Mouse (Mus musculus): ENCODE results near the gene Trappc1. TPM values are rescaled to one million over a fixed set of nuclear protein-coding genes. Genes with fewer than 3 reads are reported as not detected.
A peak's percentile ranks its signal among the peaks of the same experiment; 100 is the strongest.

Gene Trappc1
- polyA plus RNA-seq, 1 experiment, result 118 TPM

- TF ChIP-seq CTCF (IDR thresholded peaks at IDR 0.05; ENCODE audit: borderline replicate concordance, extremely low read depth, insufficient read depth, insufficient read length) (no peak), POLR2A (IDR thresholded peaks at IDR 0.05; ENCODE audit: borderline replicate concordance, extremely low read depth, insufficient read depth, insufficient read length, poor library complexity, severe bottlenecking) (no peak)
- DNase-seq (ENCODE audit: low read depth), result no peak
Observed at GRCm38 (mm10) chr11:69331152-69331551, 7.4 kb downstream of the Trappc1 start.

- TF ChIP-seq POLR2A (IDR thresholded peaks at IDR 0.05; ENCODE audit: borderline replicate concordance, extremely low read depth, insufficient read depth, insufficient read length, poor library complexity, severe bottlenecking) (peak; percentile 54; the same call in 1 of the 2 replicates), CTCF (IDR thresholded peaks at IDR 0.05; ENCODE audit: borderline replicate concordance, extremely low read depth, insufficient read depth, insufficient read length) (no peak)
- DNase-seq (ENCODE audit: low read depth), result peak; percentile 96
Observed at GRCm38 (mm10) chr11:69331929-69332405, 8.2 kb downstream of the Trappc1 start.

- no peak for DNase-seq (ENCODE audit: low read depth)
- TF ChIP-seq CTCF (IDR thresholded peaks at IDR 0.05; ENCODE audit: borderline replicate concordance, extremely low read depth, insufficient read depth, insufficient read length), result no peak
- no peak for TF ChIP-seq POLR2A (IDR thresholded peaks at IDR 0.05; ENCODE audit: borderline replicate concordance, extremely low read depth, insufficient read depth, insufficient read length, poor library complexity, severe bottlenecking)
Observed at GRCm38 (mm10) chr11:69332713-69333253, 9.0 kb downstream of the Trappc1 start.

DNA sequence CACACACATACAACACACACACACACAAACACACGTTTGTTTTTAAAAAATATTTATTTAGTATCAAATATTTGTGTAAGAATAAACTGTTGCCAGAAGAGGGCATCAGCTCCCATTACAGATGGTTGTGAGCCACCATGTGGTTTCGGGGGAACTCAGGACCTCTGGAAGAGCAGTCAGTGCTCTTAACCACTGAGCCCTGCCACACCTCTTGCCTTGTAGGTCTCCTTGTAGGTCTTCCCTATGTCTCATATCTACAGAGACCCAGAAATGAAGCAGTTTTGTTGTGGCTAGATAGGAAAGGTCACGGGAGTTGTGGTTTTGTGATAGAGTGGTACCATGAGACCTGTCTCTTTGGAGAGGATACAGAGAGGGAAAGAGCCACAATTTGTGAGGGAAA, 10.1 kb downstream of the Trappc1 start:
- TF ChIP-seq POLR2A (IDR thresholded peaks at IDR 0.05; ENCODE audit: borderline replicate concordance, extremely low read depth, insufficient read depth, insufficient read length, poor library complexity, severe bottlenecking) (no peak), CTCF (IDR thresholded peaks at IDR 0.05; ENCODE audit: borderline replicate concordance, extremely low read depth, insufficient read depth, insufficient read length) (no peak)
- peak; percentile 11 for DNase-seq (ENCODE audit: low read depth)

DNA sequence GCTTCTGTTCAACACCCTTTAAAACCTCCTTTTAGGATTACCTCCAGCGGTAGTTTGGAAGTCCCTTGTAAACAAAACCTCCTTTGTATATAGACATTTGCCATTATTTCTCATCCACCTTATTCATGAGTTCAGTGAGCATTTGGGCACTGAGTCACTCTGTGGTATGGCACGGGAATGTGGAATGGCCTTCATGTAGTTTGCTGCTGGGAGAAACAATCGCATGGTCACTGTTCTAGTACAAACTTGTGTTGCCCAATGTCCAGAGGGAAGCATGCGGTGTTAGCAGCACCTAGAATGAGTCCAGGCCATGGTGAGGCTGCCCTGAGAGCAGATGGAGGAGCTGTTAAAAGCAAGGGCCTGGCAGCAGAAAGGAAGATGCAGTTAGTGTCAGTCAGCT, 11.0 kb downstream of the Trappc1 start:
- no peak for DNase-seq (ENCODE audit: low read depth)
- TF ChIP-seq CTCF (IDR thresholded peaks at IDR 0.05; ENCODE audit: borderline replicate concordance, extremely low read depth, insufficient read depth, insufficient read length) (no peak), POLR2A (IDR thresholded peaks at IDR 0.05; ENCODE audit: borderline replicate concordance, extremely low read depth, insufficient read depth, insufficient read length, poor library complexity, severe bottlenecking) (no peak)

DNA sequence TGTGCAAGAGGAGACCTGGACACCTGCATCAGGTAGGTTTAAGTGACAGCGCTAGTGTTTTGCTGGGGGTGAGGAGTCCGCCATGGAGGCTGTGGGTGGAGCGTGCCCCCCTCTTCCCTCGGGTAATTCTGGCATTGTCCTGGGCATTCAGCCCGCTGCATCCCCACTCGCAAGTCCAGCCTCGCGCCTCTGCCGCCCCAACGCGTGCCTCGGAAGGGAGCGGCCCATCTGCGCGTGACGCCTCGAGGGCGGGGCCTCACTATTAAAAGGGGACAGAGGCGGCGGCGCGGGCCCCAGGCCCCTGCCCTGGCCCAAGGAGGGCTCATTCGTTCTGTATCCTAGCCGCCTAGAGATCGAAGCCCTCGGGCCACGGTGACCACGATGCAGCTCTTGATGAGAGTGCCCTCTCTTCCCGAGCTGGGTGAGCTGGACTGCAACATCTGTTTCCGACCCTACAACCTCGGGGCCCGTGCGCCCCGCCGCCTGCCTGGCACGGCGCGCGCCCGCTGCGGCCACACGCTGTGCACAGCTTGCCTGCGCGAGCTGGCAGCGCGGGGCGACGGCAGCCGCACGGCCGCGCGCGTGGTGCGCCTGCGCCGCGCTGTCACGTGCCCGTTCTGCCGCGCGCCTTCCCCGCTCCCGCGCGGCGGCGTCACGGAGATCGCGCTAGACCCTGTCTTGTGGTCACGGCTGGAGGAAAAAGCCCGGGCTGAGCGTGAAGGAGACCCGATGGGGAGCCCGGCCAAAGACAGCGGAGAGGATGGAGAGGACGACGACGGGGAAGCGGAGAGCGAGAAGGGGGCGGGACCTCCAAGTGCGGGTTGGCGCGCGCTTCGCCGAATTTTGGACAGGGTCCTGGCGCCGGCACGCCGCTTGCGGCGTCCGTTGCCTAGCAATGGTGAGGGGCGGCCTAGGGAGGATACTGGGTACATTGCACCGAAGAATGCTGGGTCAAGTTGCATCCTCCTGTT, 16.7 kb downstream of the Trappc1 start, which contains the start of gene Rnf227:
Rnf227 (plus strand) TSS at position 301 of the 971 bp plus-strand sequence.
- peak; percentile 92 for DNase-seq (ENCODE audit: low read depth)
- TF ChIP-seq CTCF (IDR thresholded peaks at IDR 0.05; ENCODE audit: borderline replicate concordance, extremely low read depth, insufficient read depth, insufficient read length) (no peak), POLR2A (IDR thresholded peaks at IDR 0.05; ENCODE audit: borderline replicate concordance, extremely low read depth, insufficient read depth, insufficient read length, poor library complexity, severe bottlenecking) (peak; percentile 78)

GRCm38 (mm10) chr11:69346441-69346840, 22.7 kb downstream of the Trappc1 start:
- no peak for DNase-seq (ENCODE audit: low read depth)
- no peak for TF ChIP-seq POLR2A (IDR thresholded peaks at IDR 0.05; ENCODE audit: borderline replicate concordance, extremely low read depth, insufficient read depth, insufficient read length, poor library complexity, severe bottlenecking)
- TF ChIP-seq CTCF (IDR thresholded peaks at IDR 0.05; ENCODE audit: borderline replicate concordance, extremely low read depth, insufficient read depth, insufficient read length), result no peak

DNA sequence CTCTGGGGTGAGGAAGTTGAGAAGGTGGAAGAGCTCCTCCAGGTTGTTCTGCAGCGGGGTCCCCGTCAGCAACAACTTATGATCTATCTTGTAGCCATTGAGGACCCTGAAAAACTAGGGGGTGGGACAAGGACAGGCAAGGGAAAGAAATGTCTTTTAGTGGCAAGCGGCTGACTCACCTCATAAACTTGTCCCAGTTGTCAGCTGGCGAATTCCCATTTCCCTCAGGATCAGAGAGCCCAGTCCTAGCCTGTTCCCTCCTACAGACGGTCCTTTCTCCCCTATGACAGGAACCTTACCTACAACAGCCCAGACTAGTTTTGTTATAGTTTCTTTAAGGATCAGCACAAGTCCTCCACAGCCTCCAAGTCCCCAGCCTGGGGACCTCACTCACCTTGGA, 32.8 kb downstream of the Trappc1 start:
- DNase-seq (ENCODE audit: low read depth), result no peak
- no peak for TF ChIP-seq POLR2A (IDR thresholded peaks at IDR 0.05; ENCODE audit: borderline replicate concordance, extremely low read depth, insufficient read depth, insufficient read length, poor library complexity, severe bottlenecking)
- TF ChIP-seq CTCF (IDR thresholded peaks at IDR 0.05; ENCODE audit: borderline replicate concordance, extremely low read depth, insufficient read depth, insufficient read length), result no peak

DNA sequence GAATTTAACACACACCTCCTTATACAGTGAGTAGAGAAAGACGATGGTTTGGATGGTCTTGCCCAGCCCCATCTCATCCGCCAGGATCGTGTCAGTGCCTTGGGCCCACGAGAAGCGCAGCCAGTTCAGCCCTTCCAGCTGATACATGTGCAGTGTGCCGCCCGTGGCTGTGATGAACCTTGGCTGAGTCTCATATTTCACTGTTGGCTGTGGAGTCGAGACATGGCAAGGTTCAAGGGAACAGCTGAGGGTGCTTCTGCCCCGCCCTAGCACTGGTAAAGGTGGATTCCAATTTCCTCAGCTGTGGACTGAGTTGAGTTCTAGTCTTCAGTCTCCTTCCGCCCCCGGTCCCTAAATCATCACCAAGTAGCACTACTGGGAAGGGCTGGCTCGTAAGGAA, 33.9 kb downstream of the Trappc1 start:
- TF ChIP-seq CTCF (IDR thresholded peaks at IDR 0.05; ENCODE audit: borderline replicate concordance, extremely low read depth, insufficient read depth, insufficient read length) (no peak), POLR2A (IDR thresholded peaks at IDR 0.05; ENCODE audit: borderline replicate concordance, extremely low read depth, insufficient read depth, insufficient read length, poor library complexity, severe bottlenecking) (no peak)
- no peak for DNase-seq (ENCODE audit: low read depth)

- peak; percentile 64 for DNase-seq (ENCODE audit: low read depth)
- TF ChIP-seq POLR2A (IDR thresholded peaks at IDR 0.05; ENCODE audit: borderline replicate concordance, extremely low read depth, insufficient read depth, insufficient read length, poor library complexity, severe bottlenecking) (no peak), CTCF (IDR thresholded peaks at IDR 0.05; ENCODE audit: borderline replicate concordance, extremely low read depth, insufficient read depth, insufficient read length) (no peak)
Observed at GRCm38 (mm10) chr11:69362021-69362420, 38.2 kb downstream of the Trappc1 start.

GRCm38 (mm10) chr11:69362479-69362878, 38.7 kb downstream of the Trappc1 start:
- TF ChIP-seq POLR2A (IDR thresholded peaks at IDR 0.05; ENCODE audit: borderline replicate concordance, extremely low read depth, insufficient read depth, insufficient read length, poor library complexity, severe bottlenecking) (no peak), CTCF (IDR thresholded peaks at IDR 0.05; ENCODE audit: borderline replicate concordance, extremely low read depth, insufficient read depth, insufficient read length) (no peak)
- DNase-seq (ENCODE audit: low read depth), result peak; percentile 56
